Mouse (Mus musculus): ENCODE measurements around the gene Hnrnpa3. TPM values are rescaled to one million over a fixed set of nuclear protein-coding genes. Genes with fewer than 3 reads are reported as not detected.

Hnrnpa3 gene
- polyA plus RNA-seq, 1 experiment from 2014 or later: 254 TPM

- H3K9ac ChIP-seq (ENCODE audit: low read depth, low read length): peak overlapping the region; percentile 31; the same call in 1 of the 2 replicates
- ATAC-seq: no peak
- WGBS: 38% methylated on average over 9 of the region's 9 CpGs
- H3K4me3 ChIP-seq (ENCODE audit: low read length): 0 out of 2 replicates have a peak overlapping the region, but pooled peaks have one; percentile 1
- peak overlapping the region; percentile 90 for H3K27ac ChIP-seq (ENCODE audit: low read length)
- H3K9me3 ChIP-seq (ENCODE audit: control insufficient read depth, low read length): no peaks in the 10 kb centered on the region
- H3K27me3 ChIP-seq (replicated peaks; ENCODE audit: control insufficient read depth, insufficient read depth, low read length): no peaks in the 10 kb centered on the region
- H3K4me2 ChIP-seq (ENCODE audit: low read depth, low read length): peak overlapping the region; percentile 34
- peaks cover 46% of the 10 kb centered on the region for H3K4me1 ChIP-seq (ENCODE audit: control insufficient read depth, insufficient read depth, low read length)
- H3K36me3 ChIP-seq (ENCODE audit: control insufficient read depth, insufficient read depth, low read length): no peaks in the 10 kb centered on the region
These were observed 36.8 kb downstream of the Hnrnpa3 start for GRCm38 (mm10) chr2:75695676-75696350.

GRCm38 (mm10) chr2:75696371-75696770, 37.3 kb downstream of the Hnrnpa3 start:
- peaks cover 52% of the 10 kb centered on the region for H3K4me1 ChIP-seq (ENCODE audit: control insufficient read depth, insufficient read depth, low read length)
- no peaks in the 10 kb centered on the region for H3K36me3 ChIP-seq (ENCODE audit: control insufficient read depth, insufficient read depth, low read length)
- H3K27ac ChIP-seq (ENCODE audit: low read length): peak overlapping the region; percentile 90
- no peaks in the 10 kb centered on the region for H3K9me3 ChIP-seq (ENCODE audit: control insufficient read depth, low read length)
- H3K4me2 ChIP-seq (ENCODE audit: low read depth, low read length): peak overlapping the region; percentile 34
- H3K9ac ChIP-seq (ENCODE audit: low read depth, low read length): peak overlapping the region; percentile 31
- 36% methylated on average over 5 of the region's 5 CpGs for WGBS
- H3K4me3 ChIP-seq (ENCODE audit: low read length): 0 out of 2 replicates have a peak overlapping the region, but pooled peaks have one; percentile 1
- no peak for ATAC-seq
- no peaks in the 10 kb centered on the region for H3K27me3 ChIP-seq (replicated peaks; ENCODE audit: control insufficient read depth, insufficient read depth, low read length)

- 54% methylated on average over 3 of the region's 3 CpGs for WGBS
- H3K27me3 ChIP-seq (replicated peaks; ENCODE audit: control insufficient read depth, insufficient read depth, low read length): no peaks in the 10 kb centered on the region
- H3K36me3 ChIP-seq (ENCODE audit: control insufficient read depth, insufficient read depth, low read length): no peaks in the 10 kb centered on the region
- peaks cover 57% of the 10 kb centered on the region for H3K4me1 ChIP-seq (ENCODE audit: control insufficient read depth, insufficient read depth, low read length)
- peak overlapping the region; percentile 21; the same call in 1 of the 2 replicates for H3K4me3 ChIP-seq (ENCODE audit: low read length)
- peak overlapping the region; percentile 37 for H3K4me2 ChIP-seq (ENCODE audit: low read depth, low read length)
- peak overlapping the region; percentile 50 for H3K9ac ChIP-seq (ENCODE audit: low read depth, low read length)
- peak overlapping the region; percentile 90 for H3K27ac ChIP-seq (ENCODE audit: low read length)
- no peaks in the 10 kb centered on the region for H3K9me3 ChIP-seq (ENCODE audit: control insufficient read depth, low read length)
- peak; percentile 81 for ATAC-seq
These were observed 38.2 kb downstream of the Hnrnpa3 start for GRCm38 (mm10) chr2:75697222-75697621.

- Histone ChIP-seq H3K4me2 (ENCODE audit: low read depth, low read length) (peak overlapping the region; percentile 37), H3K9me3 (ENCODE audit: control insufficient read depth, low read length) (no peaks in the 10 kb centered on the region), H3K4me1 (ENCODE audit: control insufficient read depth, insufficient read depth, low read length) (peaks cover 56% of the 10 kb centered on the region), H3K9ac (ENCODE audit: low read depth, low read length) (peak overlapping the region; percentile 55), H3K4me3 (ENCODE audit: low read length) (no peak overlapping the region), H3K27me3 (replicated peaks; ENCODE audit: control insufficient read depth, insufficient read depth, low read length) (no peaks in the 10 kb centered on the region), H3K27ac (ENCODE audit: low read length) (peak overlapping the region; percentile 90), H3K36me3 (ENCODE audit: control insufficient read depth, insufficient read depth, low read length) (no peaks in the 10 kb centered on the region)
- 43% methylated on average over 4 of the region's 4 CpGs for WGBS
- no peak for ATAC-seq
These were observed 38.9 kb downstream of the Hnrnpa3 start for GRCm38 (mm10) chr2:75698007-75698406.

- no peaks in the 10 kb centered on the region for H3K27me3 ChIP-seq (replicated peaks; ENCODE audit: control insufficient read depth, insufficient read depth, low read length)
- WGBS: 75% methylated on average over 3 of the region's 3 CpGs
- peak overlapping the region; percentile 30 for H3K9ac ChIP-seq (ENCODE audit: low read depth, low read length)
- no peak for ATAC-seq
- no peak overlapping the region for H3K4me3 ChIP-seq (ENCODE audit: low read length)
- H3K9me3 ChIP-seq (ENCODE audit: control insufficient read depth, low read length): no peaks in the 10 kb centered on the region
- peaks cover 52% of the 10 kb centered on the region for H3K4me1 ChIP-seq (ENCODE audit: control insufficient read depth, insufficient read depth, low read length)
- H3K27ac ChIP-seq (ENCODE audit: low read length): peak overlapping the region; percentile 90
- peak overlapping the region; percentile 37; the same call in 1 of the 2 replicates for H3K4me2 ChIP-seq (ENCODE audit: low read depth, low read length)
- no peaks in the 10 kb centered on the region for H3K36me3 ChIP-seq (ENCODE audit: control insufficient read depth, insufficient read depth, low read length)
These were observed 39.8 kb downstream of the Hnrnpa3 start for GRCm38 (mm10) chr2:75698874-75699273.

- Histone ChIP-seq H3K9me3 (ENCODE audit: control insufficient read depth, low read length) (no peaks in the 10 kb centered on the region), H3K27me3 (replicated peaks; ENCODE audit: control insufficient read depth, insufficient read depth, low read length) (no peaks in the 10 kb centered on the region), H3K4me2 (ENCODE audit: low read depth, low read length) (peak overlapping the region; percentile 50), H3K4me1 (ENCODE audit: control insufficient read depth, insufficient read depth, low read length) (peaks cover 56% of the 10 kb centered on the region), H3K27ac (ENCODE audit: low read length) (peak overlapping the region; percentile 75; the same call in 1 of the 2 replicates), H3K4me3 (ENCODE audit: low read length) (peak overlapping the region; percentile 80; the same call in 1 of the 2 replicates), H3K36me3 (ENCODE audit: control insufficient read depth, insufficient read depth, low read length) (no peaks in the 10 kb centered on the region), H3K9ac (ENCODE audit: low read depth, low read length) (0 out of 2 replicates have a peak overlapping the region, but pooled peaks have one; percentile 52)
- ATAC-seq: no peak
- WGBS: 64% methylated on average over 3 of the region's 3 CpGs
These were observed 41.5 kb downstream of the Hnrnpa3 start for GRCm38 (mm10) chr2:75700543-75700942.

- H3K9me3 ChIP-seq (ENCODE audit: control insufficient read depth, low read length): no peaks in the 10 kb centered on the region
- peak overlapping the region; percentile 75 for H3K27ac ChIP-seq (ENCODE audit: low read length)
- WGBS: 46% methylated on average over 3 of the region's 3 CpGs
- no peaks in the 10 kb centered on the region for H3K36me3 ChIP-seq (ENCODE audit: control insufficient read depth, insufficient read depth, low read length)
- no peaks in the 10 kb centered on the region for H3K27me3 ChIP-seq (replicated peaks; ENCODE audit: control insufficient read depth, insufficient read depth, low read length)
- peaks cover 55% of the 10 kb centered on the region for H3K4me1 ChIP-seq (ENCODE audit: control insufficient read depth, insufficient read depth, low read length)
- no peak for ATAC-seq
- H3K4me2 ChIP-seq (ENCODE audit: low read depth, low read length): peak overlapping the region; percentile 50
- peak overlapping the region; percentile 80 for H3K4me3 ChIP-seq (ENCODE audit: low read length)
- peak overlapping the region; percentile 52 for H3K9ac ChIP-seq (ENCODE audit: low read depth, low read length)
These were observed 42.1 kb downstream of the Hnrnpa3 start for GRCm38 (mm10) chr2:75701207-75701606.

- Histone ChIP-seq H3K9ac (ENCODE audit: low read depth, low read length) (peak overlapping the region; percentile 52), H3K4me3 (ENCODE audit: low read length) (peak overlapping the region; percentile 80), H3K27ac (ENCODE audit: low read length) (peak overlapping the region; percentile 75), H3K9me3 (ENCODE audit: control insufficient read depth, low read length) (no peaks in the 10 kb centered on the region), H3K4me1 (ENCODE audit: control insufficient read depth, insufficient read depth, low read length) (peaks cover 52% of the 10 kb centered on the region), H3K36me3 (ENCODE audit: control insufficient read depth, insufficient read depth, low read length) (no peaks in the 10 kb centered on the region), H3K27me3 (replicated peaks; ENCODE audit: control insufficient read depth, insufficient read depth, low read length) (no peaks in the 10 kb centered on the region), H3K4me2 (ENCODE audit: low read depth, low read length) (peak overlapping the region; percentile 50)
- WGBS: 52% methylated on average over 9 of the region's 9 CpGs
- no peak for ATAC-seq
These were observed 42.9 kb downstream of the Hnrnpa3 start for GRCm38 (mm10) chr2:75701822-75702587.

GRCm38 (mm10) chr2:75702588-75702976, 43.5 kb downstream of the Hnrnpa3 start:
- H3K36me3 ChIP-seq (ENCODE audit: control insufficient read depth, insufficient read depth, low read length): no peaks in the 10 kb centered on the region
- 12% methylated on average over 5 of the region's 5 CpGs for WGBS

More at GRCm38 (mm10) chr2:75702588-75702976, 43.5 kb downstream of the Hnrnpa3 start:
- Histone ChIP-seq H3K4me3 (ENCODE audit: low read length) (peak overlapping the region; percentile 80), H3K4me1 (ENCODE audit: control insufficient read depth, insufficient read depth, low read length) (peaks cover 47% of the 10 kb centered on the region), H3K27me3 (replicated peaks; ENCODE audit: control insufficient read depth, insufficient read depth, low read length) (no peaks in the 10 kb centered on the region), H3K4me2 (ENCODE audit: low read depth, low read length) (peak overlapping the region; percentile 50), H3K27ac (ENCODE audit: low read length) (peak overlapping the region; percentile 99), H3K9ac (ENCODE audit: low read depth, low read length) (peak overlapping the region; percentile 90), H3K9me3 (ENCODE audit: control insufficient read depth, low read length) (no peaks in the 10 kb centered on the region)
- ATAC-seq: no peak

Data from intestine, embryonic 16.5 days (tissue).